Mouse (Mus musculus): ENCODE results near the gene Sdc1.
A peak's percentile ranks its signal among the peaks of the same experiment; 100 is the strongest.

DNA sequence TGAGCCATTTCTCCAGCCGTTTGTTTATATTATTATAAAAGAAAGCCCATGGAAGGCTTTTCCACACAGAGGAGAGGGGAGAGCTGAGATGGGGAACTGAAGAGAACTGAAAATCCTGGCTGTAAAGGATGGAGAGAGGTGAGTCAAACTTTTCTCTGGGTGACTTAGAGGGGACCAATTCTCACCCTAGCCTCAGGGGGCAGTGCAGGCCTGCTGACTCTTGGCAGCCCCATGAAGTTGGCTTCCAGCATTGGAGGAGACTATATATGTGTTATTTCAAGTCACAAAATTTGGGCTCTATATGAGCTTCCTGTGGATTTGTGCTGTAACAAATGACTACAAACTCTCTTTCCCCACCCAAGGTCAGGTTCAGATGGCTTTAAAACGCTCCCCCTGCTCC lies 8.5 kb upstream of the Sdc1 start:
- peak; percentile 42 for TF ChIP-seq CTCF (conservative IDR thresholded peaks at IDR 0.05; ENCODE audit: low read length)
- no peak for TF ChIP-seq NANOG (IDR thresholded peaks at IDR 0.05; ENCODE audit: borderline replicate concordance, low read length)
- no peak for TF ChIP-seq POU5F1 (IDR thresholded peaks at IDR 0.05; ENCODE audit: borderline replicate concordance, low read length)
